Mouse (Mus musculus): Measurements from ENCODE around the gene Pih1d1. TPM values are rescaled to one million over a fixed set of nuclear protein-coding genes. Genes with fewer than 3 reads are reported as not detected.
A peak's percentile ranks its signal among the peaks of the same experiment; 100 is the strongest.

The Pih1d1 gene
- polyA plus RNA-seq, 1 experiment = 66.7 TPM

DNA sequence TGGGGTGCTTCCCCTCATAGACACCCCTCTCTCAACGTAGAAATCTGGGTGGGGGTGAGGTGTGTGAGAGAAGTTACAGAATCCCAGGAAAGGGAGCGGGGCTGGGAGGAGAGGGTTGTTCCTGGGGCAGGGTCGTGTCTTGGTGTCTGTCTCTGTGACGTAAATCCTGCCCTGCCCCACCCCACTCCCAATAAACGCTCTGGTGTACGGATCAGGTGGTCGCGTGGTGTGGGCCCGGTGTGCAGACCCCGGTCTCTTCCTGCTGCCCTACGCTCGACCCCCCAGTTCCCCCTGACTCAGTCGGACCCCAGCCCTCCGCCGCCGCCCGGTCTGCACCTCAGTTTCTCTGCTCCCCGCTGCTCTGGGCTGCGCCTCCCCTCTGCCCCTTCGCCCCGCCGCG, 21.8 kb downstream of the Pih1d1 start:
- H3K4me3 ChIP-seq (ENCODE audit: insufficient read depth, low read length) = no peak overlapping the region
- no peak overlapping the region for H3K27ac ChIP-seq (ENCODE audit: insufficient read depth, low read depth, low read length)
- H3K4me1 ChIP-seq (ENCODE audit: control insufficient read depth, insufficient read depth, low read length) = no peaks in the 10 kb centered on the region
- no peak for TF ChIP-seq CTCF (IDR thresholded peaks at IDR 0.05; ENCODE audit: low read depth, low read length)
- no peak for TF ChIP-seq POLR2A (IDR thresholded peaks at IDR 0.05; ENCODE audit: borderline replicate concordance, low read depth, low read length)

DNA sequence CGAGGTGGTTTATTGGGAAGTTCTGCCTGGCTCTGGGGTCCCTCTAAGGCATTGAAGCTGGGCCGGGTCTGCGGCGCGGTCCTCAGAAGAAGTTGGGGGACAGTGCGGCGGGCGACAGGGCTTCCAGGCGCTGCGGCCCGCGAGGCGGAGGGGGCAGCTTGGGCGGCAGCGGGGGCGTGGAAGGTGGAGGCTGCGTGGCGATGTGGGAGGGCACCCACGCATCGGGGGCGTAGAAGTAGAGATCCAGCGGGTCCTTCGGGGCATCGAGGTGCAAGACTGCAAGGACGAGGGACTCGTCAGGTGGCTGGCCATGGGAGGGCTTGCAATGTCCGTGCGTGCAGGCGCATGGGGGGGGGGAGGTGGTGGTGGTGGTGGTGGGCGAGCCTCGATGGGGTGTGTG, 22.3 kb downstream of the Pih1d1 start:
- H3K27ac ChIP-seq (ENCODE audit: insufficient read depth, low read depth, low read length) = no peak overlapping the region
- TF ChIP-seq CTCF (IDR thresholded peaks at IDR 0.05; ENCODE audit: low read depth, low read length) (no peak), POLR2A (IDR thresholded peaks at IDR 0.05; ENCODE audit: borderline replicate concordance, low read depth, low read length) (no peak)
- H3K4me1 ChIP-seq (ENCODE audit: control insufficient read depth, insufficient read depth, low read length) = no peaks in the 10 kb centered on the region

DNA sequence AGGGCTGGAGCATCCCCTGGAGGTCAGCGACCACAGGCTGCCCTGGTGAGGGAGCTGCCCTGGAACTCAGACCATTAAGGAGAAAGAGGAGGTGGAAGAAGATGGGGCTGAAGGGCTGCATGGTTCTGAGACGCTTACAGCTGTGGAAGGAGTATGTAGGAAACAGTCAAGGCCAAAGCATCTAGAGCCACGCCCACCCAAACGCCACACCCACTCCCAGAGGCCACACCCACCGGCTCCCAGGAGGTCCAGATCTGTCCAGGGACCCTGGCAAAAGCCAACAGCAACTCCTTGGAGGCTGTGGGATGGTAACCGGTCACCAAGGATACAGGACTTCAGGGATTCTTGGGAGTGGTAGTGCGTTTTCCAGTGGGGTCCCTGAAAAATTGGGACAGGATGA, 24.4 kb downstream of the Pih1d1 start:
- peaks cover 7% of the 10 kb centered on the region for H3K4me1 ChIP-seq (ENCODE audit: control insufficient read depth, insufficient read depth, low read length)
- TF ChIP-seq CTCF (IDR thresholded peaks at IDR 0.05; ENCODE audit: low read depth, low read length) (no peak), POLR2A (IDR thresholded peaks at IDR 0.05; ENCODE audit: borderline replicate concordance, low read depth, low read length) (no peak)
- H3K4me3 ChIP-seq (ENCODE audit: insufficient read depth, low read length) = no peak overlapping the region
- no peak overlapping the region for H3K27ac ChIP-seq (ENCODE audit: insufficient read depth, low read depth, low read length)

More for the DNA sequence above, 22.3 kb downstream of the Pih1d1 start:
- H3K4me3 ChIP-seq (ENCODE audit: insufficient read depth, low read length) = no peak overlapping the region

DNA sequence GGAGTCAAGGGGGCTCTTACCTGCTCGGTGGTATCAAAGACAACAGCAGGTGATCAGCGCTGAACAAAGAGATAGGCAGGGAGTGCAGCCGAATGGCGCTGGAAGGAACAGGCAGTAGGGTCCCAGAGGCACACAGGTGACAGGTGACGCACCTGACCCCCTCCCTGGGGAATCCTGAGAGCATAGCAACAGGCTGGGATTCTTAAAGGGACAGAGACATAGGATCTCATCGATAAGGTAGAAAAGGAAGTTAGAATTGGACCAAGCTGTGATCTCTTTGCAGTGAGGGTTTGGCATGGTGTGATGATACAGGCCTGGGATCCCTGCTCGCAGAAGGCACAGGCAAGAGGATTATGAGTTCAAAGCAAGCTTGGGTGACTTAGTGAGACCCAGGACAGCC, 25.4 kb downstream of the Pih1d1 start, which contains the start of gene Gfy:
Gene Gfy (minus strand): TSS at position 101 of the 400 bp plus-strand sequence.
- Histone ChIP-seq H3K4me3 (ENCODE audit: insufficient read depth, low read length) (no peak within 1 kb of the TSS), H3K27ac (ENCODE audit: insufficient read depth, low read depth, low read length) (no peak within 1 kb of the TSS), H3K4me1 (ENCODE audit: control insufficient read depth, insufficient read depth, low read length) (peaks cover 7% of the 10 kb centered on the region)
- no peak for TF ChIP-seq CTCF (IDR thresholded peaks at IDR 0.05; ENCODE audit: low read depth, low read length)
- no peak for TF ChIP-seq POLR2A (IDR thresholded peaks at IDR 0.05; ENCODE audit: borderline replicate concordance, low read depth, low read length)

DNA sequence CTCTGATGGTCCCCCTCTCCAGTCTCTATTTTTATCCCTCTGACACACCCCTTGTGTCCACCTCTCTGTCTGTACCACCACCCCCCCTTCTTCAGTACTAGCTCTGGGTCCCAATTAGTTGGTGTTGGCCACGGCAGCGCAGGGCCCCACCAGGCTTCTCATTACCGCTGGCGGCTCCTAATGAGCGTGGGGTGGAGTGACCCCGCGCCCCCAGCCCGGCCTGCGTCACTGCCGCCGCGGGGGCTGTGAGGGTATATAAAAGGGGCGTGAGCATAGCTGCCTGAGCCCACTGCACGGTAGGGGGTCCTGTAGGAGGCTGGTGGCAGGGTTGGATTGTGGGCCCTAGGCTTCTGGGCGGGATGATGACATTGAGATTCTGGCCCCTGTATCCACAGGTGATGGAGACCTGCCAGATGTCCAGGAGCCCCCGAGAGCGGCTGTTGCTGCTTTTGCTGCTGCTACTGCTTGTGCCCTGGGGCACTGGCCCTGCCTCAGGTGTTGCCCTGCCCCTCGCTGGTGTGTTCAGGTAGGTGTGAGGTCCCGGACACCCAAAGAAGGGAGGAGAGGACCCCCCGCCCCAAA, 26.9 kb downstream of the Pih1d1 start, which contains the start of gene Pth2:
Gene Pth2 (plus strand): TSS at position 100 of the 582 bp plus-strand sequence.
- Histone ChIP-seq H3K4me1 (ENCODE audit: control insufficient read depth, insufficient read depth, low read length) (peaks cover 7% of the 10 kb centered on the region), H3K27ac (ENCODE audit: insufficient read depth, low read depth, low read length) (no peak within 1 kb of the TSS), H3K4me3 (ENCODE audit: insufficient read depth, low read length) (no peak within 1 kb of the TSS)
- TF ChIP-seq POLR2A (IDR thresholded peaks at IDR 0.05; ENCODE audit: borderline replicate concordance, low read depth, low read length) (no peak), CTCF (IDR thresholded peaks at IDR 0.05; ENCODE audit: low read depth, low read length) (no peak)

DNA sequence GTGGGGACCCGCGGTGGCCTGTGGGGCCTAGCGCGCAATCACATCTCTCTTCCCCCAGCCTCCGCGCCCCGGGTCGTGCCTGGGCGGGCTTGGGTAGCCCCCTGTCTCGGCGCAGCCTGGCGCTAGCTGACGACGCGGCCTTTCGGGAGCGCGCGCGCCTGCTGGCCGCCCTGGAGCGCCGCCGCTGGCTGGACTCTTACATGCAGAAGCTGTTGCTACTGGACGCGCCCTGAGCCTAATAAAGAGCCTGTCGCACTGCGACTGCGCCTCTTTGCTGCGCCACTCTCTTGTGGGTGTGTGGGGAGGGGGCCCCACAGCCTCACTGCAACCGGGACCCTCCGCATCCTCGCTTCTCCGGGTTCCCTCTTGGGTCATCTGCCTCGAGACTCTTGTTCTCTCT, 27.4 kb downstream of the Pih1d1 start:
- H3K27ac ChIP-seq (ENCODE audit: insufficient read depth, low read depth, low read length) = no peak overlapping the region
- no peak for TF ChIP-seq POLR2A (IDR thresholded peaks at IDR 0.05; ENCODE audit: borderline replicate concordance, low read depth, low read length)
- TF ChIP-seq CTCF (IDR thresholded peaks at IDR 0.05; ENCODE audit: low read depth, low read length) = no peak
- H3K4me1 ChIP-seq (ENCODE audit: control insufficient read depth, insufficient read depth, low read length) = peaks cover 7% of the 10 kb centered on the region
- H3K4me3 ChIP-seq (ENCODE audit: insufficient read depth, low read length) = no peak overlapping the region

DNA sequence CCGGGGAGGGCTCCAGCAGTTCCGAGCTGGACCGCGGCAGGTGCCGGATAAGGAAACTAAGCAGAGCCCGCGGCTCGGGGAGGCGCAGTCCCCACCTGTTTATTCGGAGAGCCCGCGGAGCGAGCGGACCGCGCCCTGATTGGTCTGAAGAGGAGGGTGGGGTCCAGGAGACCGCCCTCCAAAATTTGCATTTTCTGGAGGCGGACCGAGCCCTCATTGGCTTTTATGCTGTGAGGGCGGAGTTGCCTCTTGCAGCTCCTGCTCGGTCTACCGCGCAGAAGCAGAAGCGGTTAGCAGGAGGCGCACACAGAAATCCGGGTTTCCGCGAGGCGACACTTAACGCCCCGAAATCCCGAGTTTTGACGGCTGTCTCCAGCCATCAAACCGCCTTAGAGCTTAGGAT, 28.1 kb downstream of the Pih1d1 start:
- Histone ChIP-seq H3K4me1 (ENCODE audit: control insufficient read depth, insufficient read depth, low read length) (peaks cover 7% of the 10 kb centered on the region), H3K4me3 (ENCODE audit: insufficient read depth, low read length) (peak overlapping the region; percentile 46), H3K27ac (ENCODE audit: insufficient read depth, low read depth, low read length) (no peak overlapping the region)
- TF ChIP-seq CTCF (IDR thresholded peaks at IDR 0.05; ENCODE audit: low read depth, low read length) (no peak), POLR2A (IDR thresholded peaks at IDR 0.05; ENCODE audit: borderline replicate concordance, low read depth, low read length) (no peak)

DNA sequence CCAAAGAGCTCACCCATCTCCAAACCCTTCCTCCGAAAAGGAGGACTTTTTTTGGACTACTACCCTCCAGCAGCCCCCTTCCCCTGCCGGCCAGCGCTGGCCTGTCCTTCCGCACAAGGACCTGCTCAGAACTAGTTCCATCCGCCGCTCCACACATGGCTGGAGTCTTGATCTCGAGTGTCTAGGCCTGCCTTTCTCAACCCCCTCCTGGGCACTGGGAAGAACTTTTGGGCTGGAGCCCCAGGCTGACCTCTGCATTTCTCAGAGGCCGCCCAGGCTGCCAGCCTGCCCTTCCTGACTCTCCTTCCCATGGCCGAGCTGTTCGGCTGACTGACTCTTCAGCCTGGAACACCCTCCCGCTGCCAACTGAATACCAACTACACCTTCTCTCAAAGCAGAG, 28.5 kb downstream of the Pih1d1 start:
- Histone ChIP-seq H3K4me3 (ENCODE audit: insufficient read depth, low read length) (peak overlapping the region; percentile 46), H3K27ac (ENCODE audit: insufficient read depth, low read depth, low read length) (no peak overlapping the region), H3K4me1 (ENCODE audit: control insufficient read depth, insufficient read depth, low read length) (peaks cover 7% of the 10 kb centered on the region)
- TF ChIP-seq CTCF (IDR thresholded peaks at IDR 0.05; ENCODE audit: low read depth, low read length) = no peak
- TF ChIP-seq POLR2A (IDR thresholded peaks at IDR 0.05; ENCODE audit: borderline replicate concordance, low read depth, low read length) = no peak

DNA sequence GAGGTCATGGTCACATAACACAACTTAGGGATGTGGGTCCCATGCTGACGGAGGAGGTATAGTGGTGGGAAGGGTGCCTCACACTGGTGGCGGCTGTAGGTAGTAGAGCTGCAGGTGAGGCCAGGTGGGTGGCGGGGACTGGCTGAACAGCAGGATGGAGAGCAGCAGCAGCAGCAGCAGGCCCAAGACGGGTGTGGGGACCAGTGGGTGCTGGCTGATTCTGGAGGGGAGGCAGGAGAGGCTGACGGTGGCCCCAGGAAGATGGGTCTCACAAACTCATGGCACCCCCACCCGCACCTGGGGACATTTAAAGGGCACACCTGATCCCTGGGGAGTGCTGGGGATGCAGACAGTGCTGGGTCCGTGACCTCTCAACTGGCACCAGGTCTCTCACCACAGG, 29.6 kb downstream of the Pih1d1 start:
- H3K4me3 ChIP-seq (ENCODE audit: insufficient read depth, low read length) = no peak overlapping the region
- H3K27ac ChIP-seq (ENCODE audit: insufficient read depth, low read depth, low read length) = no peak overlapping the region
- no peak for TF ChIP-seq CTCF (IDR thresholded peaks at IDR 0.05; ENCODE audit: low read depth, low read length)
- TF ChIP-seq POLR2A (IDR thresholded peaks at IDR 0.05; ENCODE audit: borderline replicate concordance, low read depth, low read length) = no peak
- H3K4me1 ChIP-seq (ENCODE audit: control insufficient read depth, insufficient read depth, low read length) = peaks cover 7% of the 10 kb centered on the region

DNA sequence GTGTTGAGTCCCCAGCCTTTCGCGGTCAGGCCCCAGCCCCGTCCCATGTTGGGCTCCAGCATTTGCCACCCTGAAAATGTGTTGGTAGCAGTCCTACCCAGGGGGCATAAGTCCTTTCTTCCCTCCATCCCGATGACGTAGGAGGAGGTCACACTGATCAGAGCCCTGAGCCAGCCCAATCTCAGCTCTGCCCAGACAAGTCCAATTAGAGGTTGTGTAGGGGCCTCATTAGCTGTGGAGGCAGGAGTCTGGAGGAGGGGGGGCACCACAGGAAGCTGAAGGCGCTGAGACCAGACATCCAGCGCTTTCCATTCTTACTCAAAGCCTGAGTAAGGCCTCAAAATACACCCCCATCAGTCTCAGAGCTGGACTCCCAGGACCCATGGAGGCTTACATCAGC, 31.8 kb downstream of the Pih1d1 start:
- Histone ChIP-seq H3K4me1 (ENCODE audit: control insufficient read depth, insufficient read depth, low read length) (peaks cover 7% of the 10 kb centered on the region), H3K27ac (ENCODE audit: insufficient read depth, low read depth, low read length) (no peak overlapping the region)
- TF ChIP-seq CTCF (IDR thresholded peaks at IDR 0.05; ENCODE audit: low read depth, low read length) (no peak), POLR2A (IDR thresholded peaks at IDR 0.05; ENCODE audit: borderline replicate concordance, low read depth, low read length) (no peak)

More for the DNA sequence above, 31.8 kb downstream of the Pih1d1 start:
- H3K4me3 ChIP-seq (ENCODE audit: insufficient read depth, low read length) = no peak overlapping the region

All from bone marrow macrophage, adult 2 months (primary cell).